Mouse (Mus musculus) liver, embryonic 13.5 days (tissue): ENCODE measurements around the gene Atl2. TPM values are rescaled to one million over a fixed set of nuclear protein-coding genes. Genes with fewer than 3 reads are reported as not detected.

ENCODE experiments used
- ATAC-seq: fragments of 200-750 bp; cut with Nextera tagmentation; 2 replicates; pipeline ENCODE4 v1.8.0; 2017; ENCODE audit warnings: low read depth, mild to moderate bottlenecking, moderate number of reproducible peaks, moderate library complexity
- DNase-seq: peaks from one replicate; pipeline ENCODE4 v3.0.0; 2022
- H3K27ac ChIP-seq: fragments of 300-500 bp; sonication (generic); 2 replicates; pipeline ENCODE4 v1.5.1; 2015; ENCODE audit warnings: moderate library complexity, mild to moderate bottlenecking, inconsistent platforms
- H3K27me3 ChIP-seq: fragments of 300-500 bp; sonication (generic); 2 replicates; pipeline ENCODE4 v1.6.1; 2015; ENCODE audit warnings: mild to moderate bottlenecking, inconsistent platforms
- H3K36me3 ChIP-seq: fragments of 300-500 bp; sonication (generic); 2 replicates; pipeline ENCODE4 v1.6.1; 2015; ENCODE audit warnings: mild to moderate bottlenecking, inconsistent platforms
- H3K4me1 ChIP-seq: fragments of 300-500 bp; sonication (generic); replicated peaks from 2 replicates; pipeline ENCODE4 v1.6.1; 2015; ENCODE audit warnings: inconsistent platforms
- H3K4me2 ChIP-seq: fragments of 300-500 bp; sonication (generic); 2 replicates; pipeline ENCODE4 v1.6.1; 2015; ENCODE audit warnings: inconsistent platforms, mild to moderate bottlenecking, moderate library complexity
- H3K4me3 ChIP-seq: fragments of 300-500 bp; sonication (generic); replicated peaks from 2 replicates; pipeline ENCODE4 v1.5.1; 2015; ENCODE audit warnings: mild to moderate bottlenecking, inconsistent platforms
- H3K9ac ChIP-seq: fragments of 300-500 bp; sonication (generic); 2 replicates; pipeline ENCODE4 v1.6.1; 2015; ENCODE audit warnings: mild to moderate bottlenecking, inconsistent platforms
- H3K9me3 ChIP-seq: fragments of 300-500 bp; sonication (generic); replicated peaks from 2 replicates; pipeline ENCODE4 v1.6.1; 2016; ENCODE audit warnings: inconsistent platforms
- WGBS: fragments of 180-500 bp; shearing (Covaris S2); methylation state at CpG from one replicate; pipeline ENCODE4 v1.1.7; 2015; ENCODE audit not compliant: insufficient replicate concordance; 5-methylcytosine and 5-hydroxymethylcytosine counted together
- polyA plus RNA-seq: library from polyadenylated mRNA; unstranded; fragments of >200 nt; fragmentation: Nextera tagmentation; extraction: Ambion mirVana; gene quantifications from 2 replicates; pipeline ENCODE4 v1.2.1, GENCODE M21; 2015

Atl2 gene
- polyA plus RNA-seq, 1 experiment from 2014 or later: 31.7 TPM

- Histone ChIP-seq H3K36me3 (no peaks in the 10 kb centered on the region), H3K4me3 (no peak overlapping the region), H3K9ac (no peak overlapping the region), H3K4me2 (no peak overlapping the region), H3K4me1 (peaks cover 33% of the 10 kb centered on the region), H3K9me3 (no peaks in the 10 kb centered on the region), H3K27me3 (peaks cover 20% of the 10 kb centered on the region), H3K27ac (no peak overlapping the region)
- WGBS: 35% methylated on average over 3 of the region's 3 CpGs
- DNase-seq: no peak
- no peak for ATAC-seq
These were observed 1.7 kb upstream of the Atl2 start for GRCm38 (mm10) chr17:79897666-79898065.

GRCm38 (mm10) chr17:79894971-79895882, 696 bp downstream of the Atl2 start:
- peak overlapping the region; percentile 99 for H3K9ac ChIP-seq
- H3K36me3 ChIP-seq: no peaks in the 10 kb centered on the region
- peaks cover 57% of the 10 kb centered on the region for H3K4me1 ChIP-seq
- no peaks in the 10 kb centered on the region for H3K9me3 ChIP-seq
- peaks cover 20% of the 10 kb centered on the region for H3K27me3 ChIP-seq
- WGBS: 0% methylated on average over 70 of the region's 100 CpGs
- H3K4me2 ChIP-seq: peak overlapping the region; percentile 83
- peak overlapping the region; percentile 94 for H3K27ac ChIP-seq
- ATAC-seq: peak; percentile 68
- H3K4me3 ChIP-seq: peak overlapping the region; percentile 98
- DNase-seq: peak; percentile 52

- no peaks in the 10 kb centered on the region for H3K36me3 ChIP-seq
- DNase-seq (no peak), ATAC-seq (no peak)
- H3K9ac ChIP-seq: peak overlapping the region; percentile 99
- peaks cover 20% of the 10 kb centered on the region for H3K27me3 ChIP-seq
- peak overlapping the region; percentile 98 for H3K4me3 ChIP-seq
- WGBS: 5% methylated on average over 4 of the region's 4 CpGs
- H3K4me2 ChIP-seq: peak overlapping the region; percentile 83
- no peaks in the 10 kb centered on the region for H3K9me3 ChIP-seq
- peak overlapping the region; percentile 94 for H3K27ac ChIP-seq
- H3K4me1 ChIP-seq: peaks cover 67% of the 10 kb centered on the region
These were observed 1.9 kb downstream of the Atl2 start for GRCm38 (mm10) chr17:79894054-79894453.

- Histone ChIP-seq H3K27ac (peak overlapping the region; percentile 47; the same call in 1 of the 2 replicates), H3K4me2 (peak overlapping the region; percentile 83), H3K4me1 (peaks cover 70% of the 10 kb centered on the region), H3K36me3 (no peaks in the 10 kb centered on the region), H3K27me3 (peaks cover 7% of the 10 kb centered on the region), H3K9me3 (no peaks in the 10 kb centered on the region), H3K4me3 (peak overlapping the region; percentile 6), H3K9ac (peak overlapping the region; percentile 39)
- DNase-seq (no peak), ATAC-seq (no peak)
- 22% methylated on average over 7 of the region's 7 CpGs for WGBS
These were observed 4.0 kb downstream of the Atl2 start for GRCm38 (mm10) chr17:79891944-79892343.

- Histone ChIP-seq H3K9ac (no peak overlapping the region), H3K4me3 (no peak overlapping the region), H3K27ac (no peak overlapping the region), H3K4me1 (peaks cover 48% of the 10 kb centered on the region), H3K27me3 (no peaks in the 10 kb centered on the region), H3K4me2 (no peak overlapping the region), H3K36me3 (no peaks in the 10 kb centered on the region), H3K9me3 (no peaks in the 10 kb centered on the region)
- DNase-seq (no peak), ATAC-seq (no peak)
- WGBS: 87% methylated on average over 1 of the region's 1 CpGs
These were observed 8.0 kb downstream of the Atl2 start for GRCm38 (mm10) chr17:79887926-79888325.

GRCm38 (mm10) chr17:79883198-79883597, 12.7 kb downstream of the Atl2 start:
- no peak for DNase-seq
- Histone ChIP-seq H3K27me3 (no peaks in the 10 kb centered on the region), H3K36me3 (no peaks in the 10 kb centered on the region), H3K9me3 (no peaks in the 10 kb centered on the region), H3K4me1 (peaks cover 15% of the 10 kb centered on the region), H3K27ac (no peak overlapping the region), H3K4me3 (no peak overlapping the region), H3K9ac (no peak overlapping the region), H3K4me2 (no peak overlapping the region)
- no peak for ATAC-seq
- 39% methylated on average over 4 of the region's 4 CpGs for WGBS

- H3K27ac ChIP-seq: no peak overlapping the region
- peaks cover 58% of the 10 kb centered on the region for H3K36me3 ChIP-seq
- DNase-seq (no peak), ATAC-seq (no peak)
- H3K4me3 ChIP-seq: no peak overlapping the region
- H3K4me1 ChIP-seq: no peaks in the 10 kb centered on the region
- WGBS: 86% methylated on average over 5 of the region's 5 CpGs
- H3K4me2 ChIP-seq: no peak overlapping the region
- H3K27me3 ChIP-seq: no peaks in the 10 kb centered on the region
- no peak overlapping the region for H3K9ac ChIP-seq
- no peaks in the 10 kb centered on the region for H3K9me3 ChIP-seq
These were observed 30.9 kb downstream of the Atl2 start for GRCm38 (mm10) chr17:79865027-79865426.

- Histone ChIP-seq H3K27me3 (no peaks in the 10 kb centered on the region), H3K9me3 (no peaks in the 10 kb centered on the region), H3K36me3 (peaks cover 60% of the 10 kb centered on the region), H3K4me1 (no peaks in the 10 kb centered on the region), H3K4me2 (no peak overlapping the region), H3K9ac (no peak overlapping the region), H3K27ac (no peak overlapping the region), H3K4me3 (no peak overlapping the region)
- ATAC-seq: no peak
- 93% methylated on average over 8 of the region's 8 CpGs for WGBS
- DNase-seq: no peak
These were observed 31.4 kb downstream of the Atl2 start for GRCm38 (mm10) chr17:79864503-79864902.

GRCm38 (mm10) chr17:79862038-79862437, 33.9 kb downstream of the Atl2 start:
- 70% methylated on average over 1 of the region's 1 CpGs for WGBS
- no peak for ATAC-seq

GRCm38 (mm10) chr17:79855533-79855932, 40.4 kb downstream of the Atl2 start:
- 87% methylated on average over 8 of the region's 8 CpGs for WGBS
- Histone ChIP-seq H3K4me1 (no peaks in the 10 kb centered on the region), H3K9ac (no peak overlapping the region), H3K27me3 (no peaks in the 10 kb centered on the region), H3K9me3 (no peaks in the 10 kb centered on the region), H3K36me3 (peaks cover 95% of the 10 kb centered on the region), H3K4me3 (no peak overlapping the region), H3K4me2 (no peak overlapping the region), H3K27ac (no peak overlapping the region)
- DNase-seq (no peak), ATAC-seq (no peak)

More at GRCm38 (mm10) chr17:79862038-79862437, 33.9 kb downstream of the Atl2 start:
- peaks cover 80% of the 10 kb centered on the region for H3K36me3 ChIP-seq
- no peaks in the 10 kb centered on the region for H3K9me3 ChIP-seq
- H3K27me3 ChIP-seq: no peaks in the 10 kb centered on the region
- no peak overlapping the region for H3K27ac ChIP-seq
- no peaks in the 10 kb centered on the region for H3K4me1 ChIP-seq
- H3K4me3 ChIP-seq: no peak overlapping the region
- no peak for DNase-seq
- H3K4me2 ChIP-seq: no peak overlapping the region
- H3K9ac ChIP-seq: no peak overlapping the region

- Histone ChIP-seq H3K27me3 (no peaks in the 10 kb centered on the region), H3K9me3 (no peaks in the 10 kb centered on the region), H3K27ac (no peak overlapping the region), H3K4me3 (no peak overlapping the region), H3K4me1 (no peaks in the 10 kb centered on the region), H3K4me2 (no peak overlapping the region), H3K36me3 (peaks cover 56% of the 10 kb centered on the region), H3K9ac (no peak overlapping the region)
- DNase-seq (no peak), ATAC-seq (no peak)
- WGBS: 87% methylated on average over 5 of the region's 5 CpGs
These were observed 47.5 kb downstream of the Atl2 start for GRCm38 (mm10) chr17:79848385-79848784.

GRCm38 (mm10) chr17:79846182-79846581, 49.7 kb downstream of the Atl2 start:
- H3K4me1 ChIP-seq: no peaks in the 10 kb centered on the region

More at GRCm38 (mm10) chr17:79846182-79846581, 49.7 kb downstream of the Atl2 start:
- no peak overlapping the region for H3K4me2 ChIP-seq
- no peaks in the 10 kb centered on the region for H3K9me3 ChIP-seq
- H3K4me3 ChIP-seq: no peak overlapping the region
- 91% methylated on average over 2 of the region's 2 CpGs for WGBS
- peaks cover 35% of the 10 kb centered on the region for H3K36me3 ChIP-seq
- DNase-seq (no peak), ATAC-seq (no peak)
- no peaks in the 10 kb centered on the region for H3K27me3 ChIP-seq
- H3K9ac ChIP-seq: no peak overlapping the region
- H3K27ac ChIP-seq: no peak overlapping the region
